Mouse (Mus musculus) cortical plate, adult 2 months (tissue): ENCODE measurements around the gene Trpc5. TPM values are rescaled to one million over a fixed set of nuclear protein-coding genes. Genes with fewer than 3 reads are reported as not detected.
A peak's percentile ranks its signal among the peaks of the same experiment; 100 is the strongest.

ENCODE experiments used
- H3K27ac ChIP-seq: fragments of 200-500 bp; 2 replicates; pipeline ENCODE4 v1.5.1; 2012; ENCODE audit warnings: low read length, control low read depth, inconsistent platforms; ENCODE audit not compliant: insufficient read depth
- H3K4me1 ChIP-seq: fragments of 200-500 bp; 2 replicates; pipeline ENCODE4 v1.6.1; 2011; ENCODE audit warnings: low read length; ENCODE audit not compliant: control insufficient read depth, insufficient read depth
- H3K4me3 ChIP-seq: fragments of 200-500 bp; 2 replicates; pipeline ENCODE4 v1.5.1; 2011; ENCODE audit warnings: mild to moderate bottlenecking, low read length, control low read depth; ENCODE audit not compliant: insufficient read depth
- CTCF ChIP-seq: fragments of 200-500 bp; IDR thresholded peaks from 2 replicates; pipeline ENCODE4 v1.5.1; 2011; ENCODE audit warnings: mild to moderate bottlenecking, control low read depth, low read length; ENCODE audit not compliant: insufficient read depth; ENCODE audit errors: extremely low read depth
- POLR2A ChIP-seq: fragments of 200-500 bp; IDR thresholded peaks from 2 replicates; pipeline ENCODE4 v1.6.1; 2011; ENCODE audit warnings: mild to moderate bottlenecking, low read length, control low read depth; ENCODE audit not compliant: insufficient read depth; ENCODE audit errors: extremely low read depth
- polyA plus RNA-seq: library from polyadenylated mRNA; depleted of rRNA; stranded (reverse); fragments of >200 nt; gene quantifications from 2 replicates; pipeline ENCODE4 v1.2.3, GENCODE M21; 2012

Gene Trpc5
- polyA plus RNA-seq, 1 experiment = 3.4 TPM

DNA sequence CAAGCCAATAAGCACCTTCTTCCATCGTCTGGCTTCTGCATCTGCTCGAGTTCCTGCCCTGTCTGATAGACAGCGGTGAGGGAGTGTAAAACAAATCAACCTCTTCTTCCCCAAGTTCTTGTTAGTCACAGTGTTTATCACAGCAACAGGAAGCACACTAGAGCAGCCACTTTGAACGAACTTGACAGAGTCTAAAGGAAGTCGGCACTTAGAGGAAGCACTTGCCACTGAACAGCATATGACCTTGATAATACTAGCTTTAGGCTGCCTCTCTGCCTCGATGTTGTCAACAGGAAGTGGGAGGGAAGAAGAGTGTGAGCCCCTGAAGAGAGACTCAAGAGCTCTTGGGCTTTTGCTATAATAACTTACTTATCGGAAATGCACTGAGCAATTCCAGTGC, 161.9 kb downstream of the Trpc5 start:
- H3K4me3 ChIP-seq = no peak overlapping the region
- TF ChIP-seq CTCF (no peak), POLR2A (no peak)
- no peak overlapping the region for H3K27ac ChIP-seq
- no peaks in the 10 kb centered on the region for H3K4me1 ChIP-seq

GRCm38 (mm10) chrX:144523239-144523638, 164.7 kb downstream of the Trpc5 start:
- Histone ChIP-seq H3K4me3 (no peak overlapping the region), H3K27ac (no peak overlapping the region), H3K4me1 (no peaks in the 10 kb centered on the region)
- no peak for TF ChIP-seq CTCF
- TF ChIP-seq POLR2A = no peak

- TF ChIP-seq POLR2A (no peak), CTCF (no peak)
- H3K4me1 ChIP-seq = no peaks in the 10 kb centered on the region
- H3K4me3 ChIP-seq = no peak overlapping the region
- H3K27ac ChIP-seq = no peak overlapping the region
These were observed 196.6 kb downstream of the Trpc5 start for GRCm38 (mm10) chrX:144491394-144491793.

DNA sequence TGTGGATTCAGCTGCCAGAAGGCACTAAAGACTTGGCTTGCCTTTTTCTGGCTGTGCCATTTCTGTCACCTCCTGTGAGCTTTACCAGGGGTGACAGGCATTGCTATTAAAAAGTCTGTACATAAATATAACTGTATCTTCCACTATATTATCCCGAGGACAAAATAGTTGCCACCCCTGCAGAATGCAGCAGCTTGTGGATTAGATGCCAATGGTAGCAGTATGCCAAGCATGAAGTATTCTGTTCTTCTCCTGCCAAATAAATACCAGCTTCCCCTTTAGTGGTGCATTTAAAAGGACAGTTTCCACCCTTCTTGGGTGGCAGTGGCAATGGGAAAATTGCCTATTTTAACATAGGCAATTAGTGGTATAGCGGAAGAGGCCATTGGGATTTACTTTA, 223.6 kb downstream of the Trpc5 start:
- TF ChIP-seq POLR2A = no peak
- no peak for TF ChIP-seq CTCF
- no peaks in the 10 kb centered on the region for H3K4me1 ChIP-seq
- H3K4me3 ChIP-seq = no peak overlapping the region
- H3K27ac ChIP-seq = no peak overlapping the region

DNA sequence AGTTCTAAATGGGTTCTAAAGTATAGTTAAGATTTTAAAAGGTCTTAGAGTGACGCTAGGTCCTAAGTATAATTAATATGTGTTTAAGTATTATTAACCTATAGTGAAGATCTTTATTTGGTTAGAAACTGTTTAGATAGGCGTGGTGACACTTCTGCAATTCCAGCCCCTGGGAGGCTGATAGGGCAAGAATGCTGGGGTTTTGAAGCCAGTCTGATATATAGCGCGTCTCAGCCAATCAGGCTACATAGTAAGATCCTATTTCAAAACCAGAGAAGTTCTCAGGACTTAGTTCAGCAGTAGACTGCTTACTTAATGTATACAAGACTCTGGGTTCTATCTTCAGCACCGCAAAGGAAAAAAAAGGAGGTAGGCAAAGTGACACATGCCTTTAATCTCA, 231.7 kb downstream of the Trpc5 start, which contains the start of gene Trpc5os:
Gene Trpc5os (plus strand): TSS at position 301 of the 400 bp plus-strand sequence.
- no peak within 1 kb of the TSS for H3K27ac ChIP-seq
- H3K4me1 ChIP-seq = no peaks in the 10 kb centered on the region
- TF ChIP-seq POLR2A = no peak
- TF ChIP-seq CTCF = no peak
- no peak within 1 kb of the TSS for H3K4me3 ChIP-seq

DNA sequence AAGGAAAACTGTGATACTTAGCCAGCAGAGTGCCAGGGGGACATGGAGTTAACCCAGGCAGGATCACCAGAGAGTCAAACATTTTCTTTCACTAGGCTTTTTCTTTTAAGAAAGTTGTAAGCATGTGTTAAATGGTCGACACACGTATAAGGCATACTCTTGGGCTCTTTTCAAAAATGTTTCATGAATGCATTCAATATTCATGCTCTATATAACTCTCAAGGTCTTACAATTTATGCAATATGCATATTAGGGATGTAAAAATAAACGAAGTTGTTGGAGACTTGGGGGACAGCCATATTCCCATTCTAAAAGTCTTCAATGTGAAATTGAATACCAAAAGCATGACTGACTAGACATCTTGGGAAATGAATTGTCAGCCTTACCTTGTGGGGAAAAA, 264.1 kb downstream of the Trpc5 start:
- TF ChIP-seq CTCF (no peak), POLR2A (no peak)
- no peak overlapping the region for H3K27ac ChIP-seq
- H3K4me3 ChIP-seq = no peak overlapping the region
- no peaks in the 10 kb centered on the region for H3K4me1 ChIP-seq

GRCm38 (mm10) chrX:144421091-144421490, 266.9 kb downstream of the Trpc5 start:
- H3K27ac ChIP-seq = no peak overlapping the region
- no peak overlapping the region for H3K4me3 ChIP-seq
- H3K4me1 ChIP-seq = no peaks in the 10 kb centered on the region
- TF ChIP-seq CTCF = no peak
- TF ChIP-seq POLR2A = no peak

DNA sequence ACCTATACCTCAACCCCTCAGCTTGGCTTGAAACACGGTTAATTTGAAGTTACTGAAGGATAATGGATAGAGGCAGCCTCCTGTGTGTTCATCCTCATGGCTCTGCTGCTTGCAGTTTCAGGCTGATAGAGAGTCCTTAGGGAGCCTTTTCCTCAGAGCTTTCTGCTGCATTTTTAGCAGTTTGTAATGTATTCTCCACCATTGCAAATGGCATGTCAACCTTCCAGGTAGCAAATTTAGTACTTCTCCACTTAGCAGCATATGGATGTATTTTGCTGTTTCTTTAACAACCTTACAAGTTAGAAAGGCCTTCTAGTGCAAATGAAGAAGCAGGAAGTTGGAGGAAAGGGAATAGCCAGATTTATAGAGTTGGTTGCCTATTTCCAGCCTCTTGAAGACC, 267.7 kb downstream of the Trpc5 start:
- Histone ChIP-seq H3K4me3 (no peak overlapping the region), H3K4me1 (no peaks in the 10 kb centered on the region), H3K27ac (no peak overlapping the region)
- TF ChIP-seq CTCF (no peak), POLR2A (no peak)

GRCm38 (mm10) chrX:144408036-144408435, 279.9 kb downstream of the Trpc5 start:
- TF ChIP-seq POLR2A = no peak
- no peak for TF ChIP-seq CTCF
- no peaks in the 10 kb centered on the region for H3K4me1 ChIP-seq

DNA sequence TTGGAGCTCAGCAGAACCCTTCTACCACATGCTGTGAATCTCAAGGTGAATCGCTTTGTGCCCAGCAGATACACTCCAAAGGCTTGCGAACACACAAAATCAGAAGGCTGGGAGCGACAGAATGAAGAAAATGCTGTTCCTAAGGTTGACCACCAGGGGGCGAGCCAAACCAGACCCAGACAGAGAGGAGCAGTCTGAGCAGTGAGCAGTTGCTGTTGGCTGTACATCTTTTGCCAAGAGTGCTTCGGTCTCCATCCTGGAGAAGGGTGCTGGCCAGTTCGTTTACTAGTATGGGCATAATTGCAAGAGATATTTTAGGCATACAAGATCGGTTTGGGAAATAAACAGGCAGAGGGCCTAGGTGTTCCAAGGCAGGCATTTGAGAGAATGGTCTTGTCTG, 284.5 kb downstream of the Trpc5 start:
- Histone ChIP-seq H3K4me1 (no peaks in the 10 kb centered on the region), H3K4me3 (no peak overlapping the region), H3K27ac (no peak overlapping the region)
- TF ChIP-seq POLR2A (no peak), CTCF (peak; percentile 70)

More at GRCm38 (mm10) chrX:144408036-144408435, 279.9 kb downstream of the Trpc5 start:
- Histone ChIP-seq H3K4me3 (no peak overlapping the region), H3K27ac (no peak overlapping the region)
